In the genomic region with DNA sequence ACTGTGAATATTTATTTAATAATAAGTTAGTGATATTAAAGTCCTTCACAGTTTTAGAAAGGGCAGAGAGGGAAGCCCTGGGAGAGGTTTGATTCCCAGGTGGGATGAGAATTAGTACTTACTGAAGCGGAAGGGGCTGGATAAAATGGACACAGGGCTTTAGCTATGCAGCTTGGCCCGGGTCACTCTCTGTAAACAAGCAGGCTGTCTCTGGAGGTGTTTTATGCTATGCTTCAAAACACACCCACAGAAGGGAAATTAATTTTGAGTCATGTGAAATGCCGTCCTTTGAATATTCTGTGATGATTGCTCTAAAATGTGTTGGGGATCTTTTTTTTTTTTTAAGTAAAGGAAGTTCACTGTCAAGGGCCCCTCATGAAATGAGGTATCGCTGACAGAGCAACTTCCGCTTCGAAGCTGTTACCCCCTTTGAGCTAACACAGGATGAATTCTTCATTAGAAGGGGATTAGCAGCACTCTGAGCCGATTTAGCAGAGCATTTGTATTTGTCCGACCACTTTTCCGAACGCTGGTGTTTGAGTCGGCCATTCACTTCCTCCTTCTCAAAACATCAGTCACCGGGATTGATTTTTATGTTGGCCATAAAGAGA, we compare ENCODE assay signal across 17 mouse cellular contexts. TPM values are rescaled to one million over a fixed set of nuclear protein-coding genes. Genes with fewer than 3 reads are reported as not detected.
DNase-seq lines count a peak whose midpoint lies in the region; ATAC-seq lines count a peak whose summit lies in the region.
"Had no signal": no experiment of that assay in that cellular context is flagged by ENCODE, and none has a peak within 500 bp of the region (broad histone marks: within the 10 kb centered on the region; RNA-seq: fewer than 3 reads in every experiment).

No protein-coding gene starts in this region.

- no peak for ATAC-seq in kidney, embryonic 14.5 days (ENCODE audit: low FRiP score, low TSS enrichment)
- no peak for ATAC-seq in midbrain, embryonic 15.5 days (replicated peaks)
- ATAC-seq in CD4-positive, CD25-positive, alpha-beta regulatory T cell, adult 4 months = peak; percentile 89

- no peak overlapping the region for H3K9ac ChIP-seq in kidney, embryonic 14.5 days (ENCODE audit: low read depth, low read length)
- H3K9ac ChIP-seq in midbrain, embryonic 15.5 days = no peak overlapping the region
- H3K9ac ChIP-seq: limb, embryonic 12.5 days; stomach, embryonic 15.5 days had no signal

- H3K27me3 ChIP-seq in kidney, embryonic 14.5 days (ENCODE audit: control insufficient read depth, insufficient read depth, low read length) = no peaks in the 10 kb centered on the region
- H3K27me3 ChIP-seq in midbrain, embryonic 10.5 days (ENCODE audit: low read depth, poor library complexity, severe bottlenecking) = peaks cover 33% of the 10 kb centered on the region
- H3K27me3 ChIP-seq in midbrain, embryonic 15.5 days (replicated peaks) = no peaks in the 10 kb centered on the region
- H3K27me3 ChIP-seq: stomach, embryonic 15.5 days had no signal

- no peak overlapping the region for H3K4me3 ChIP-seq in kidney, embryonic 14.5 days (ENCODE audit: low read length)
- H3K4me3 ChIP-seq in midbrain, embryonic 10.5 days = no peak overlapping the region
- H3K4me3 ChIP-seq in midbrain, embryonic 15.5 days = no peak overlapping the region
- H3K4me3 ChIP-seq: embryonic facial prominence, embryonic 10.5 days; heart, adult 2 months; limb, embryonic 12.5 days; stomach, embryonic 15.5 days had no signal

- WGBS in kidney, embryonic 14.5 days = 39% methylated on average over 12 of the region's 12 CpGs
- 42% methylated on average over 12 of the region's 12 CpGs for WGBS in midbrain, embryonic 10.5 days
- 22% methylated on average over 12 of the region's 12 CpGs for WGBS in midbrain, embryonic 15.5 days

- no peaks in the 10 kb centered on the region for H3K36me3 ChIP-seq in kidney, embryonic 14.5 days (ENCODE audit: control insufficient read depth, insufficient read depth, low read length)
- H3K36me3 ChIP-seq in midbrain, embryonic 10.5 days = no peaks in the 10 kb centered on the region
- H3K36me3 ChIP-seq in midbrain, embryonic 15.5 days (replicated peaks) = no peaks in the 10 kb centered on the region
- H3K36me3 ChIP-seq: embryonic facial prominence, embryonic 10.5 days; limb, embryonic 12.5 days; stomach, embryonic 15.5 days had no signal

- no peaks in the 10 kb centered on the region for H3K4me1 ChIP-seq in kidney, embryonic 14.5 days (ENCODE audit: control insufficient read depth, insufficient read depth, low read length)
- peaks cover 15% of the 10 kb centered on the region; the same call in 1 of the 2 replicates for H3K4me1 ChIP-seq in midbrain, embryonic 10.5 days
- no peaks in the 10 kb centered on the region for H3K4me1 ChIP-seq in midbrain, embryonic 15.5 days
- H3K4me1 ChIP-seq: embryonic facial prominence, embryonic 10.5 days; limb, embryonic 12.5 days; stomach, embryonic 15.5 days had no signal

- 0 out of 2 replicates have a peak overlapping the region, but pooled peaks have one; percentile 47 for H3K27ac ChIP-seq in kidney, embryonic 14.5 days (ENCODE audit: low read depth, low read length)
- no peak overlapping the region for H3K27ac ChIP-seq in midbrain, embryonic 10.5 days (replicated peaks)
- H3K27ac ChIP-seq in midbrain, embryonic 15.5 days = no peak overlapping the region
- H3K27ac ChIP-seq: embryonic facial prominence, embryonic 10.5 days; heart, adult 2 months; limb, embryonic 12.5 days; stomach, embryonic 15.5 days had no signal

- H3K4me2 ChIP-seq in kidney, embryonic 14.5 days (replicated peaks; ENCODE audit: low read depth, low read length) = no peak overlapping the region; the same call in 1 of the 2 replicates
- H3K4me2 ChIP-seq in midbrain, embryonic 15.5 days = no peak overlapping the region
- H3K4me2 ChIP-seq: limb, embryonic 12.5 days; stomach, embryonic 15.5 days had no signal

- H3K9me3 ChIP-seq in kidney, embryonic 14.5 days (ENCODE audit: control insufficient read depth, low read length) = no peaks in the 10 kb centered on the region
- H3K9me3 ChIP-seq in midbrain, embryonic 10.5 days (replicated peaks) = no peaks in the 10 kb centered on the region
- H3K9me3 ChIP-seq in midbrain, embryonic 15.5 days = no peaks in the 10 kb centered on the region
- H3K9me3 ChIP-seq: embryonic facial prominence, embryonic 10.5 days; limb, embryonic 12.5 days; stomach, embryonic 15.5 days had no signal

- DNase-seq in kidney, adult 9 months = no peak
- peak; percentile 19 for DNase-seq in midbrain, embryonic 10.5 days (ENCODE audit: low spot score)
- DNase-seq in retina, embryonic 14.5 days (ENCODE audit: low spot score) = peak; percentile 18
- no peak for DNase-seq in heart, adult 18-20 months
- DNase-seq in cerebellum, adult 11 months = no peak
- DNase-seq: adrenal gland, postnatal 36 days; cerebellum, postnatal 14 days; heart, adult 2 months; kidney, postnatal 25 days had no signal

RNA-seq across cellular contexts. Expression of a gene that starts 40.2 kb away (rescaled TPM):
- polyA plus RNA-seq in kidney, embryonic 14.5 days (2014; fragmentation: Nextera tagmentation; extraction: Ambion mirVana) = 13.8 and 15.2 TPM in 2 replicates
- polyA plus RNA-seq in midbrain, embryonic 10.5 days (2016; fragmentation: Nextera tagmentation; extraction: Ambion mirVana) = 1.4 and 1.8 TPM in 2 replicates
- polyA plus RNA-seq in midbrain, embryonic 15.5 days (2015; fragmentation: Nextera tagmentation; extraction: Ambion mirVana) = 3.0 and 3.8 TPM in 2 replicates
- 100 to 1,000 TPM; 652 to 757 TPM for polyA plus RNA-seq in CD4-positive, CD25-positive, alpha-beta regulatory T cell, adult 4 months (2017; shearing (Covaris generic))
- 1 to 10 TPM in 1 of 2 experiments, not detected in 1; 2.3 TPM for total RNA-seq in heart, adult 18-20 months (2021)
- total RNA-seq: gastrocnemius, adult 18-20 months; MEL had no signal

Comparison
In these comparisons a context has a peak if more than half of its experiments do, and no peak if none do; other contexts are left out.
1. DNase-seq: peak in midbrain, embryonic 10.5 days (single experiment) and retina, embryonic 14.5 days (single experiment); none in kidney, adult 9 months (single experiment), heart, adult 18-20 months (0 of 2) and cerebellum, adult 11 months (single experiment).
2. RNA of a gene that starts 40.2 kb away (polyA plus RNA-seq): 652 to 757 TPM in CD4-positive, CD25-positive, alpha-beta regulatory T cell, adult 4 months; 13.8 to 15.2 TPM in kidney, embryonic 14.5 days, 3.0 to 3.8 TPM in midbrain, embryonic 15.5 days and 1.4 to 1.8 TPM in midbrain, embryonic 10.5 days; every median in the first group is over 10 times any median in the second.